Mouse (Mus musculus) C2C12 (cell line): ENCODE data around the gene Zfp831.

Experiments used
- CEBPB ChIP-seq: IDR thresholded peaks from one replicate; pipeline ENCODE4 v1.6.1; 2011; ENCODE audit warnings: low read depth, mild to moderate bottlenecking, control low read depth, moderate library complexity
- CTCF ChIP-seq: IDR thresholded peaks from one replicate; pipeline ENCODE4 v1.5.1; 2011; ENCODE audit not compliant: control insufficient read depth, insufficient read depth, insufficient read length
- FOSL1 ChIP-seq: IDR thresholded peaks from one replicate; pipeline ENCODE4 v1.8.0; 2011; ENCODE audit warnings: mild to moderate bottlenecking, low read length; ENCODE audit not compliant: poor library complexity, insufficient read depth, severe bottlenecking
- MAX ChIP-seq: IDR thresholded peaks from one replicate; pipeline ENCODE4 v1.6.1; 2011; ENCODE audit warnings: mild to moderate bottlenecking, control low read depth
- MYOD1 ChIP-seq: IDR thresholded peaks from one replicate; pipeline ENCODE4 v1.6.1; 2011; ENCODE audit warnings: low read depth; ENCODE audit not compliant: control insufficient read depth, insufficient read length
- MYOG ChIP-seq: IDR thresholded peaks from one replicate; pipeline ENCODE4 v1.6.1; 2011; ENCODE audit not compliant: control insufficient read depth, insufficient read length; ENCODE audit errors: extremely low read depth
- USF1 ChIP-seq: IDR thresholded peaks from one replicate; pipeline ENCODE4 v1.6.1; 2011; ENCODE audit warnings: low read depth, mild to moderate bottlenecking, control low read depth, moderate library complexity

- TF ChIP-seq CTCF (no peak), FOSL1 (no peak), CEBPB (no peak), MAX (no peak), USF1 (no peak), MYOG (no peak), MYOD1 (no peak)
Observed at GRCm38 (mm10) chr2:174727114-174727823, 83.9 kb downstream of the Zfp831 start.
